Mouse (Mus musculus) lung, postnatal 0 days (tissue): ENCODE results near the gene Actrt3.

ENCODE experiments used
- CTCF ChIP-seq: IDR thresholded peaks from 2 replicates; pipeline ENCODE4 v1.5.1; 2016; ENCODE audit warnings: antibody characterized with exemption, mild to moderate bottlenecking
- EP300 ChIP-seq: IDR thresholded peaks from 2 replicates; pipeline ENCODE4 v1.6.1; 2016; ENCODE audit warnings: antibody characterized with exemption, mild to moderate bottlenecking, control low read depth

DNA sequence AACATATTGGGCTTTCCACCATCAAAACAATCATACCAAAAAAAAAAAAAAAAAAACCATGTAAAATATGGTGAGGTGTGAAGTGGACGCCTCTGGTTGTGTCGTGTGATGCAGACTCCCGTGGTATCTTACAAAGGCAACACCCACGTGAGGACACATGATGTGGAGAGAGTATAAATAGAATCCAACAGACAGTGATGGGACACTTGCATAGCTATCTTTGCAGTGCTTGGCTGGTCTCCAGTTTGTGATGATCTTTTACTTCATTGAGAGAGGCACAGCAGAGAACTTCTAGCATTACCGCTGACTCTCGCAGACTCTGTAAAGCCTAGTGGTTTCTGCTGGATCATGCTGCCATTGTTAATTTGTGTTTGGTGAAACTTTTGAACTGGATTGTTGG is 10.9 kb downstream of the Actrt3 start:
- no peak for TF ChIP-seq EP300
- no peak for TF ChIP-seq CTCF
